Mouse (Mus musculus): ENCODE results near the gene Ccdc40.
"Not testable (repeated sequence)": the region's sequence is repeated elsewhere in the genome, so short reads cannot be mapped to it uniquely, and the experiment has no call there.

Gene Ccdc40

GRCm38 (mm10) chr11:119236354-119236753, 8.0 kb downstream of the Ccdc40 start:
- DNase-seq (ENCODE audit: low read depth in 2 of 2, low spot score in 2 of 2) = no peak

GRCm38 (mm10) chr11:119237007-119237406, 8.6 kb downstream of the Ccdc40 start:
- no peak for DNase-seq (ENCODE audit: low read depth in 2 of 2, low spot score in 2 of 2)

- DNase-seq (ENCODE audit: low read depth in 2 of 2, low spot score in 2 of 2) = no peak
Measured at GRCm38 (mm10) chr11:119237568-119238304, 9.4 kb downstream of the Ccdc40 start.

- DNase-seq (ENCODE audit: low read depth in 2 of 2, low spot score in 2 of 2) = peak; percentile 55 to 67
Measured at GRCm38 (mm10) chr11:119238305-119238721, 9.9 kb downstream of the Ccdc40 start.

- DNase-seq (ENCODE audit: low read depth in 2 of 2, low spot score in 2 of 2) = no peak
Measured at GRCm38 (mm10) chr11:119239480-119239879, 11.1 kb downstream of the Ccdc40 start.

- not testable (repeated sequence) for DNase-seq (ENCODE audit: low read depth in 2 of 2, low spot score in 2 of 2)
Measured at GRCm38 (mm10) chr11:119245543-119245942, 17.2 kb downstream of the Ccdc40 start.

GRCm38 (mm10) chr11:119249011-119249410, 20.6 kb downstream of the Ccdc40 start:
- DNase-seq (ENCODE audit: low read depth in 2 of 2, low spot score in 2 of 2) = peak in 1 of 2 experiments; percentile 47

- DNase-seq (ENCODE audit: low read depth in 2 of 2, low spot score in 2 of 2) = no peak
Measured at GRCm38 (mm10) chr11:119250998-119251397, 22.6 kb downstream of the Ccdc40 start.

- DNase-seq (ENCODE audit: low read depth in 2 of 2, low spot score in 2 of 2) = peak in 1 of 2 experiments; percentile 45
Measured at GRCm38 (mm10) chr11:119252854-119253541, 24.6 kb downstream of the Ccdc40 start.

GRCm38 (mm10) chr11:119256557-119256956, 28.2 kb downstream of the Ccdc40 start:
- DNase-seq (ENCODE audit: low read depth in 2 of 2, low spot score in 2 of 2) = not testable (repeated sequence)

- DNase-seq (ENCODE audit: low read depth in 2 of 2, low spot score in 2 of 2) = no peak
Measured at GRCm38 (mm10) chr11:119258216-119258571, 29.8 kb downstream of the Ccdc40 start.

GRCm38 (mm10) chr11:119258572-119259322, 30.4 kb downstream of the Ccdc40 start:
- DNase-seq (ENCODE audit: low read depth in 2 of 2, low spot score in 2 of 2) = peak in 1 of 2 experiments; percentile 56

- DNase-seq (ENCODE audit: low read depth in 2 of 2, low spot score in 2 of 2) = no peak
Measured at GRCm38 (mm10) chr11:119259977-119260376, 31.6 kb downstream of the Ccdc40 start.

- no peak for DNase-seq (ENCODE audit: low read depth in 2 of 2, low spot score in 2 of 2)
Measured at GRCm38 (mm10) chr11:119264413-119264812, 36.0 kb downstream of the Ccdc40 start.

- DNase-seq (ENCODE audit: low read depth in 2 of 2, low spot score in 2 of 2) = no peak
Measured at GRCm38 (mm10) chr11:119265811-119266210, 37.4 kb downstream of the Ccdc40 start.

- no peak for DNase-seq (ENCODE audit: low read depth in 2 of 2, low spot score in 2 of 2)
Measured at GRCm38 (mm10) chr11:119267241-119267674, 38.9 kb downstream of the Ccdc40 start.

- peak; percentile 96 to 97 for DNase-seq (ENCODE audit: low read depth in 2 of 2, low spot score in 2 of 2)
Measured at GRCm38 (mm10) chr11:119267768-119268556, 39.6 kb downstream of the Ccdc40 start, which contains the start of gene Gaa. Gene Gaa (plus strand): TSS chr11:119267887.

GRCm38 (mm10) chr11:119268557-119269195, 40.3 kb downstream of the Ccdc40 start:
- no peak for DNase-seq (ENCODE audit: low read depth in 2 of 2, low spot score in 2 of 2)

GRCm38 (mm10) chr11:119272492-119272891, 44.1 kb downstream of the Ccdc40 start:
- DNase-seq (ENCODE audit: low read depth in 2 of 2, low spot score in 2 of 2) = not testable (repeated sequence)
